Mouse (Mus musculus) megakaryocyte, embryonic 14.5 days (primary cell): Measurements from ENCODE around the gene Hps4.

Experiments
- FLI1 ChIP-seq: IDR thresholded peaks from 2 replicates; pipeline ENCODE4 v1.6.1; 2012; ENCODE audit warnings: low read length, inconsistent platforms, mixed read lengths
- GATA1 ChIP-seq: IDR thresholded peaks from 3 replicates; pipeline ENCODE4 v1.6.1; 2012; ENCODE audit warnings: mixed read lengths, low read length, inconsistent platforms, borderline replicate concordance

DNA sequence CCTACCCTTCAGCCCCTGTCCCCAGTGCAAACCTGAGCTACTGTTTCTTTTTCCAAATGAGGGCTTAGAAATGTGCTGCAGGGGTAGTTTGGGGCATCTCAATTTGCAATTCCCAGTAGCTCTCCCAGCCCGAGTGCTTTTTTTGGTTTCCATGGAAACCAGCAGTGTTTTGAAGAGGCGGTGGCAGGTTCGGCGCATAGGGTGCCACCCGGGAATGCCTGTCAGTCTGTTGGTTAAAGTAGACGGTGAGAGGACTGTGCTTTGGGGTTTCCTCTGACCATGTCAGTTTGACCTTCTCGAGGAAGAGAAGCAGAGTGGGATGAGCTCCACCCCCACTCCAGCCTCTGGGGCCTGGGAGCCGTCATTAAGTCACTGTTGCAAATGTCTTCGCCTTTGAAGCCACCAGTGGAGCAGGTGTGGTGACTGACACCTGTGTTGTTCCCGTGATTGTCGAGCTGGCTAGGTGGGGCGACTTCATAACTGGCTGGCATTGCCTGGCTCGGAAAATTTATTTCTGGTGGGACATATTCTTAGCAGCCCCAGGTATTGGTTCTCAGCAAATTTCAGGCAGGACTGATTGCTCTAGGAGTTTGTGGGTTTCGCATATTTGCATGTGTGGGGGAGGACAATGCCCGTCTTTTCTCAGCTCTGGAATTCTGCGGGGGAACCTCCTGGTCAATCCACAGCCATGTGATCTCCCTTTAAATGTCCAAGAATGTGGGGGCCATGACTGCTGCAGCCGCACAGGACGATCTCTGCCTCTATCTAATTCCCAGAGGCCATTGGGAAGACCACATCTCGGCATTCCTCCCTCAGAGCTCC is 68.8 kb downstream of the Hps4 start:
- no peak for TF ChIP-seq GATA1
- no peak for TF ChIP-seq FLI1
